Mouse (Mus musculus) kidney, adult 2 months (tissue): ENCODE results near the gene Map2k2.

ENCODE experiments used
- CTCF ChIP-seq: fragments of 200-500 bp; conservative IDR thresholded peaks from 2 replicates; pipeline ENCODE4 v1.5.1; 2011; ENCODE audit warnings: low read depth, mild to moderate bottlenecking, control low read depth, low read length, moderate library complexity, mixed read lengths; ENCODE audit not compliant: insufficient read depth, insufficient read length
- POLR2A ChIP-seq: fragments of 200-500 bp; IDR thresholded peaks from one replicate; pipeline ENCODE4 v1.6.1; 2011; ENCODE audit warnings: low read depth, low read length, control low read depth

DNA sequence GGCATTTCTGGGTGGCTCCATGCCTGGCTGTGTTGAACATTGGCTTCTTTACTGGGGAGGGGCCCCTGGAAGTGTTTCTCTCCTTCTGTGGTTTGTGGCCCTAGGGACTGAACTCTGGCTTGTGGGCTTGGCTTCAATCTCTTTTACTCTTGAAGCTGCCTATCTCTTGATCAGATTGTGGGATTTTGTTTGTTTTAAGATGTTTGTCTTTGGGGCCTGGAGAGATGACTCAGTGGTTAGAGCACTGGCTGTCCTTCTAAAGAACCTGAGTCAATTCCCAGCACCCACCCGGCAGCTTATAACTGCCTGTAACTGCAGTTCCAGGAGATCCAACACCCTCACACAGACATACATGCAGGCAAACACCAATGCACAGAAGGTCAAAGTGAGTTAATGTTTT, 29.4 kb upstream of the Map2k2 start:
- TF ChIP-seq CTCF (no peak), POLR2A (no peak)
